In the genomic region with DNA sequence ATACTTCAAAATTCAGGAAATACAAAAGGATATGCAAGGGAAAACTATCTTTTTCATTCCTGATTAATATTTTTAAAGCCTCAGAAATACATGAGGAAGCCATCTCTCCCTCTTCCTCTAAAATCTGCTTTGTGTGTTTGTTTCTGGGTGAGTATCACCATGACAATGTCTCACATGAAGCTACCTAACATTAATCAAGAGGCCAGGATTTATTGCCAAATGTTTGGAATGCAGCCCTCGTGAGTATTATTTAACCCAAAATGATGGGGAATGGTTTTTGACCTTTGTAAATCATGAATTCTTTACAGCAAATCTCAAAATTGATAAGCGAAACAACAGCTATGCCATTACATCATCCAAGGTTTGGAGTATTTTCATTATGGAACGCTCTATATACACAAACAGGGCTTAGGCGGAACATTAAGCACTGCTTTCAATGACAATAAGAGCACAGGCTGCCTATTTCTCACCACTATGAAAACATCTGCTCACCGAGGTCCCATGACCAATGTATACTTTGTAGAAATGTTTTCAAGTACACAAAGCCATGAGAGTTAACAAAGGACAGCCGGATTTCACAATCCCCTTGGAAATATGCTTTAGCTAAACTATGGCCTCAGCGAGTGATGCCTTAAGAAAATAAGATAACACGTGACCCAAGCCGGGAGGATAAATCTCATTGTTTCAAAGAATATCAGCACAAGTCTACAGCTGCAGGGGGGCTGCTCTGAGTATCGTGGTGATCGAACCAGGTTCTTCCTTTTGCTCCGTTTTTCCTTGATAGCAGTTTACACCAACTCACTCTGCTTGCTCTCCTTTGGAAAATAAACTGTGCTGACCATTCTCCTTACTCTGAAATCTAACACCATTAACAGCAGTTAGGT, we compare ENCODE assay signal across 13 mouse cellular contexts.
A peak's percentile ranks its signal among the peaks of the same experiment; 100 is the strongest.
DNase-seq lines count a peak whose midpoint lies in the region; ATAC-seq and TF ChIP-seq lines count a peak whose summit lies in the region.
"Had no signal": no experiment of that assay in that cellular context is flagged by ENCODE, and none has a peak within 500 bp of the region (broad histone marks: within the 10 kb centered on the region; RNA-seq: fewer than 3 reads in every experiment).

No protein-coding gene starts in this region.

- H3K4me2 ChIP-seq in midbrain, embryonic 12.5 days (replicated peaks): no peak overlapping the region; the same call in 1 of the 2 replicates
- H3K4me2 ChIP-seq in limb, embryonic 14.5 days (replicated peaks; ENCODE audit: low read depth, low read length, severe bottlenecking): no peak overlapping the region
- peak overlapping the region; percentile 28 for H3K4me2 ChIP-seq in stomach, embryonic 16.5 days (ENCODE audit: low read depth, low read length)
- H3K4me2 ChIP-seq: embryonic facial prominence, embryonic 12.5 days; liver, embryonic 12.5 days had no signal

- peak; percentile 86 for ATAC-seq in midbrain, embryonic 12.5 days (ENCODE audit: low FRiP score, low read depth)
- peak; percentile 48; the same call in 1 of the 2 replicates for ATAC-seq in limb, embryonic 14.5 days (ENCODE audit: low FRiP score, low read depth)
- peak; percentile 78 for ATAC-seq in stomach, embryonic 16.5 days (ENCODE audit: insufficient read depth, low FRiP score)
- ATAC-seq: liver, embryonic 12.5 days had no signal

- no peak overlapping the region for H3K4me3 ChIP-seq in heart, embryonic 10.5 days
- no peak overlapping the region for H3K4me3 ChIP-seq in midbrain, embryonic 12.5 days
- no peak overlapping the region for H3K4me3 ChIP-seq in midbrain, embryonic 10.5 days
- H3K4me3 ChIP-seq in limb, embryonic 14.5 days (replicated peaks; ENCODE audit: low read length): no peak overlapping the region
- H3K4me3 ChIP-seq in stomach, embryonic 16.5 days (replicated peaks; ENCODE audit: low read length): no peak overlapping the region
- H3K4me3 ChIP-seq: embryonic facial prominence, embryonic 12.5 days; liver, embryonic 12.5 days had no signal

- H3K27ac ChIP-seq in heart, embryonic 10.5 days: peak overlapping the region; percentile 22; the same call in 1 of the 2 replicates
- H3K27ac ChIP-seq in midbrain, embryonic 12.5 days (replicated peaks): peak overlapping the region; percentile 39; the same call in 1 of the 2 replicates
- H3K27ac ChIP-seq in midbrain, embryonic 10.5 days (replicated peaks): no peak overlapping the region
- H3K27ac ChIP-seq in limb, embryonic 14.5 days (replicated peaks; ENCODE audit: low read depth, low read length): peak overlapping the region; percentile 1; the same call in 1 of the 2 replicates
- H3K27ac ChIP-seq in stomach, embryonic 16.5 days (ENCODE audit: low read length): peak overlapping the region; percentile 76
- H3K27ac ChIP-seq: embryonic facial prominence, embryonic 12.5 days; liver, embryonic 12.5 days had no signal

- H3K4me1 ChIP-seq in heart, embryonic 10.5 days: peaks cover 22% of the 10 kb centered on the region
- peaks cover 5% of the 10 kb centered on the region; the same call in 1 of the 2 replicates for H3K4me1 ChIP-seq in midbrain, embryonic 12.5 days
- H3K4me1 ChIP-seq in midbrain, embryonic 10.5 days: peaks cover 15% of the 10 kb centered on the region
- H3K4me1 ChIP-seq in limb, embryonic 14.5 days (ENCODE audit: control insufficient read depth, insufficient read depth, low read length): peaks cover 21% of the 10 kb centered on the region
- H3K4me1 ChIP-seq in stomach, embryonic 16.5 days (ENCODE audit: control insufficient read depth, insufficient read depth, low read length): 0 out of 2 replicates have a peak, but pooled peaks cover 5% of the 10 kb centered on the region
- H3K4me1 ChIP-seq: liver, embryonic 12.5 days had no signal

- no peaks in the 10 kb centered on the region for H3K36me3 ChIP-seq in heart, embryonic 10.5 days
- no peaks in the 10 kb centered on the region for H3K36me3 ChIP-seq in midbrain, embryonic 12.5 days
- H3K36me3 ChIP-seq in midbrain, embryonic 10.5 days: no peaks in the 10 kb centered on the region
- H3K36me3 ChIP-seq in limb, embryonic 14.5 days (ENCODE audit: control insufficient read depth, insufficient read depth, low read length): no peaks in the 10 kb centered on the region
- no peaks in the 10 kb centered on the region for H3K36me3 ChIP-seq in stomach, embryonic 16.5 days (ENCODE audit: control insufficient read depth, insufficient read depth, low read length)
- H3K36me3 ChIP-seq: embryonic facial prominence, embryonic 12.5 days; liver, embryonic 12.5 days had no signal

- no peaks in the 10 kb centered on the region for H3K9me3 ChIP-seq in heart, embryonic 10.5 days
- no peaks in the 10 kb centered on the region for H3K9me3 ChIP-seq in midbrain, embryonic 12.5 days
- H3K9me3 ChIP-seq in midbrain, embryonic 10.5 days (replicated peaks): no peaks in the 10 kb centered on the region
- no peaks in the 10 kb centered on the region for H3K9me3 ChIP-seq in limb, embryonic 14.5 days (ENCODE audit: control insufficient read depth, low read length)
- no peaks in the 10 kb centered on the region for H3K9me3 ChIP-seq in stomach, embryonic 16.5 days (replicated peaks; ENCODE audit: control insufficient read depth, low read length)
- H3K9me3 ChIP-seq: embryonic facial prominence, embryonic 12.5 days; liver, embryonic 12.5 days had no signal

- H3K9ac ChIP-seq in midbrain, embryonic 12.5 days (replicated peaks): no peak overlapping the region
- no peak overlapping the region for H3K9ac ChIP-seq in limb, embryonic 14.5 days (ENCODE audit: low read depth, low read length, severe bottlenecking)
- H3K9ac ChIP-seq in stomach, embryonic 16.5 days (ENCODE audit: low read length): no peak overlapping the region
- H3K9ac ChIP-seq: embryonic facial prominence, embryonic 12.5 days; liver, embryonic 12.5 days had no signal

- no peak for DNase-seq in heart, embryonic 10.5 days (ENCODE audit: low spot score)
- DNase-seq in heart, adult 11 months: no peak
- no peak for DNase-seq in midbrain, embryonic 10.5 days (ENCODE audit: low spot score)
- peak; percentile 42 for DNase-seq in limb, embryonic 14.5 days (ENCODE audit: low spot score)
- no peak for DNase-seq in natural killer cell, adult 2 months (ENCODE audit: low spot score in 2 of 2)
- no peak for DNase-seq in ovary, postnatal 14 days (ENCODE audit: low spot score)
- DNase-seq: adrenal gland, postnatal 10 days; cerebellum, adult 11-12 months; kidney, adult 2 months had no signal

- WGBS in heart, embryonic 10.5 days: 53% methylated on average over 12 of the region's 12 CpGs
- WGBS in midbrain, embryonic 12.5 days: 38% methylated on average over 12 of the region's 12 CpGs
- WGBS in midbrain, embryonic 10.5 days: 71% methylated on average over 12 of the region's 12 CpGs
- WGBS in limb, embryonic 14.5 days: 54% methylated on average over 12 of the region's 12 CpGs
- WGBS in stomach, embryonic 16.5 days: 21% methylated on average over 12 of the region's 12 CpGs

- H3K27me3 ChIP-seq in heart, embryonic 10.5 days (ENCODE audit: insufficient read depth, poor library complexity, severe bottlenecking): no peaks in the 10 kb centered on the region
- peaks cover 15% of the 10 kb centered on the region for H3K27me3 ChIP-seq in midbrain, embryonic 12.5 days
- peaks cover 18% of the 10 kb centered on the region for H3K27me3 ChIP-seq in midbrain, embryonic 10.5 days (ENCODE audit: low read depth, poor library complexity, severe bottlenecking)
- no peaks in the 10 kb centered on the region for H3K27me3 ChIP-seq in limb, embryonic 14.5 days (ENCODE audit: control insufficient read depth, insufficient read depth, low read length)
- H3K27me3 ChIP-seq in stomach, embryonic 16.5 days (ENCODE audit: control insufficient read depth, insufficient read depth, low read length): no peaks in the 10 kb centered on the region
- H3K27me3 ChIP-seq: embryonic facial prominence, embryonic 12.5 days; liver, embryonic 12.5 days had no signal

- no peak for TF ChIP-seq POLR2A in limb, embryonic 14.5 days (IDR thresholded peaks at IDR 0.05; ENCODE audit: borderline replicate concordance, extremely low read depth, insufficient read depth, insufficient read length)
